Mouse (Mus musculus) layer of hippocampus, postnatal 10 days (tissue): ENCODE data around the gene Dennd5b. TPM values are rescaled to one million over a fixed set of nuclear protein-coding genes. Genes with fewer than 3 reads are reported as not detected.

Experiments
- DNase-seq, 2 experiments: peaks; one replicate each; pipeline ENCODE4 v3.0.0; 2021; ENCODE audit warnings: low spot score in 2 of 2
- total RNA-seq, 2 experiments: library from RNA; stranded (reverse); gene quantifications; 2 replicates each; pipeline ENCODE4 v1.2.3; 2021

Dennd5b gene
- total RNA-seq, 2 experiments from 2014 or later = 35.5 to 40.6 TPM

DNA sequence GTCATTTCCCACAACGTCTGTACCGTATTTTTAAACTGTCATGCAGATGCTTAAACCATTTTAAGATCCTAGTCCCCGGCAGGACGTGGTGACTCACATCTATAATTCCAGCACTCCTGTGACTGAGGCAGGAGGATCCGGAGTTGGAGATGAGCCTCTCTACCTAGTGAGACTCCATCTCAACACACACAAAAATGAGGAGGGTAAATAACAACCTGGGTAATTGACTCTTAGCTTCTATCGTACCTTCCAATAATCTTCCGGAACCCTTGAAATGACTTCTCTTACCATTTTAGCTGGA is 413 bp upstream of the Dennd5b start:
- no peak for DNase-seq

DNA sequence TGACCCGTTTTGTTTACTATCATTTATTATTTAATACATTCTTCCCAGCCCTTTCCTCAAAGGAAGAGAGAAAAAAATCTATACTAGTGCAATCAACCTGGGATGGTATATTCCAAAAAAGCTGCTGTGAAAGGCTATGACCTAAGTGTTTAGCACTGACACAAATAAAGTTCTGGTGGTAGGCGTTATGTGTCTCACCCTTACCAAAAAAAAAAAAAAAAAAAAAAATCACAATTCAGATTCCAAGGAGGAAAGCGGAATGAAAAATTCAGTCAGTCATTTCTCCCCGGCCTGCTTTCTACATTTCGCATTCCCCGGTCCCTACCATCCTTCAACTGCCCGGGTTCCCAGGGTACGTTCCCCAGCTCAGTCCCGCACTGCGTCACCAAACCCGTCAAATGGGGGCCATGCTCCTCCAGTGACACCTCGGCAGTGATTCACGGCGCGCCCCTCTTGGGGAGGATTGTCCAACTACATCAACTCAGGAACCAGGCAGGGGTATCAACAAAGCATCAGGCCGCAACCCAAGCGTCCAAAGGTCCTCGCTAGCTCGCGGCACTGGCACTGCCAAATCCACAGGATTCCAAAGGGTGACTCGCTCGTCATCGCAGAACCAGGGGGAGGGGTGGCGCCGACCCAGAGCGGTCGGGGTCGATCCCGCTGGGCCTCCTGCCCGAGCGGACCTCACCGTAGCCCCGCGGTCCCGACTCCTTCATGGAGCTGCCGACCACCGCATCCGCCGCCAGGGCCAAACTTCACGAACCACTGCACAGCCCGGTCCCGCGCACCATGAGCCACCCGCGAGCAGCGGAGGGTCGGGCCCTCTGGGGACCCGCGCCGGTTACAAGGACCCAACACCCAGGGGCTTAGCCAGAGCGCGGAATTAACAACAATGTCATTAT is 1.1 kb downstream of the Dennd5b start:
- peak; percentile 69 to 75 for DNase-seq

GRCm38 (mm10) chr6:149098993-149099392 is 2.5 kb downstream of the Dennd5b start:
- no peak for DNase-seq

GRCm38 (mm10) chr6:149097276-149097675 is 4.2 kb downstream of the Dennd5b start:
- no peak for DNase-seq

- DNase-seq = no peak
These were observed 5.2 kb downstream of the Dennd5b start for GRCm38 (mm10) chr6:149096233-149096632.

DNA sequence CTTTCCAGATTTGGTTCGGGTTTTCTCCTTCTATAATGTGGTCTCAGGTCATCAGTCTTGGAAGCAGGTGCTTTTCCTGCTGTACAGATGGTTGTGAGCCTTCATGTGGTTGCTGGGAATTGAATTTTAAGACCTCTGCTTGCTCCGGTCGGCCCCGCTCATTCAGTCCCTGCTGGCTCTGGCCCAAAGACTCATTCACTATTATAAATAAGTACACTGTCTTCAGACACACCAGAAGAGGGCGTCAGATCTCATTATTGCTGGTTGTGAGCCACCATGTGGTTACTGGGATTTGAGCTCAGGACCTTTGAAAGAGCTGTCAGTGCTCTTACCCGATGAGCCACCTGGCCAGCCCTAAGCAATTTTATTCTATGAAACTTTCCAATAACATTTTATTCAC is 6.1 kb downstream of the Dennd5b start:
- DNase-seq = no peak

DNA sequence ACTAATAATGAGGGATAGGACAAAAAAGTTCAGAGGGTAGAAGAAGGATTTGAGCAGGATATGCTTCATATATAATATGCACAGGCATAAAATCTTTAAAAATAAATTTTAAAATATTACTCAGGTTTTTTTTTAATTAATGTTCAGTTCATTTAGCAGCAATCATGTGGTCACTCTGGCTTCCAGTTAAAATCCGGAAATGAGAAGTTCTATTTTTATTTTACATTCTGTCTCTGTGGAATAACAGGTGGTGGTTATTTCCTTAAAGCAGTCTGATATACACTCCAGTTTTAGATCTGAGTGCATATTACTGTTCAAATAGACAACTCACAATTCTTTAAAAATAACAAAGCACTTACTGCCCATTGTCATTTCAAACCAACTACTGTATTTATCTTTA is 6.9 kb downstream of the Dennd5b start:
- no peak for DNase-seq

DNA sequence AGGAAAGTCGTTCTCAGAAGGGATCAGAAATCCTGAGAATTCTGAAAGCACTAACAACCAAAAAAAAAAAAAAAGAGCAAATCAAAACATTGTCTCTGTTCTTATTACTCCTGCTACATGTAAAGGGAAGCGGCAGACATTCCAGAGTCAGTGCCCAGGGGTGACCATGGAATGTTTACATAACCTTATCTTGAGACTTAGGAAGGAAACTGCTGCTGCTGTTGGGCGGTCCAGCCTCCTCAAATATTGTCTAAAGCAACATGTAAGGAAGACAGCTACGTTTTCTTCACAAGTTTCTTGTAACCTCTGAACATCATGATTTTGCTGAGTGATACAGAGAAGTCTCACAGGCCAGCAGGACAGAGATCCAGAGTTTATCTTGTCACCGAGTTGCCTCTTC is 8.0 kb downstream of the Dennd5b start:
- DNase-seq = no peak

GRCm38 (mm10) chr6:149092406-149092805 is 9.1 kb downstream of the Dennd5b start:
- DNase-seq = no peak

GRCm38 (mm10) chr6:149077136-149077808 is 24.2 kb downstream of the Dennd5b start:
- peak; percentile 17 to 29 for DNase-seq

GRCm38 (mm10) chr6:149073854-149074253 is 27.6 kb downstream of the Dennd5b start:
- no peak for DNase-seq

DNA sequence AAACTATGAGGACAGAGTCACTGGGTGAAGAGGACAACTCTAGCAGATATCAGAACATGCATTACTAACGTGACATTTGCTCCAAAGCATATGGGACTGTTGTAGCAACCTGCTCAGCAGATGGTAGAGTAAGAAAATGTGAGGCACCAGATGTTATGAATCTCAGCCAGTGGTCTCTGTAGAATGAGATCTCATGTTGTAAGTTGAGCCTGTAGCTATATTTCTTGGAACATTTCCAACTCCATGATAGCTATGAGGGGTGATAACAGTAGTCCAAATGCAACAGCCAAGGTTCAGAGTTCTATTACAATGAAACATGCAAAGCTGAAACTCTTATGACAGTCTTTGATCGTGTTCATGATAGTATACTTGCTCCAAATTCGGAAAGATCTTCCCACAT is 28.6 kb downstream of the Dennd5b start:
- DNase-seq = no peak

GRCm38 (mm10) chr6:149070592-149071124 is 30.8 kb downstream of the Dennd5b start:
- DNase-seq = no peak

- no peak for DNase-seq
These were observed 38.1 kb downstream of the Dennd5b start for GRCm38 (mm10) chr6:149063382-149063781.

GRCm38 (mm10) chr6:149060670-149061387 is 40.7 kb downstream of the Dennd5b start:
- no peak for DNase-seq

GRCm38 (mm10) chr6:149057947-149058391 is 43.5 kb downstream of the Dennd5b start:
- DNase-seq = no peak

DNA sequence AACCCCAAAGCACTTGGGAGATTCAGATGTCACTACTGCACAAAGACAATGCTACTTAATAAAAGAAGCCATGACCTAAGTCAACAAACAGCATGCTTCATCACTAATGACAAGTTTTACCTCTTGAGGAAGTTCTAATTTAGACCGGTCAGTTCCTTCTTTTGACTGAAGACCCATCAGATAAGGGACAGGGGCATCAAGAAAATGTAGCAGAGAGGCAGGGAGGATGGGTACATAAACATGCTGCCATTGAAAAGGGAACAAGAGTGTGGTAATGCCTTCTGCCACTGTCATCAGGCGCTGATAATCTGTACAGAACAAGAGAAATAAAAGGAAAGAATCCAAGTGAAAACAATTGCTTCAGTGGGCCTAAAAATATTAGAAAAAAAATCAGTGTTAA is 46.7 kb downstream of the Dennd5b start:
- no peak for DNase-seq

- DNase-seq = no peak
These were observed 50.3 kb downstream of the Dennd5b start for GRCm38 (mm10) chr6:149050978-149051723.

- no peak for DNase-seq
These were observed 61.4 kb downstream of the Dennd5b start for GRCm38 (mm10) chr6:149040099-149040498.

- DNase-seq = no peak
These were observed 69.3 kb downstream of the Dennd5b start for GRCm38 (mm10) chr6:149032198-149032597.

DNA sequence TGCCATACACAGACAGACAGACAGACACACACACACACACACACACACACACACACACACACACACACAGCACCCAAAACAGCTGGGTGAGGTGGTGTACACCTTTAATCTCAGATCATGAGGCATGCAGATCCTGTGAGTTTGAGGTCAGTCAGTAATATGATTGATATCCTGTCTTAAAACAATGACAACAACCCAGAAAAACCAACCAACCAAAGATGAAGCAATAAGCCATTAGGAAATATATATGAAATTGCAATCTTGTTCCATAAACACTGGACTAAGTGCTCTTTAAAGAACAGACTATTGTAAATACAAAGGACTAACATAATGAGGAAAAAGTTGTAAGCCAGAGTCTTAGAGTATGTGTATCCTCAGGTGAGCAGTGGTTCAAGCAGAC is 70.1 kb downstream of the Dennd5b start:
- no peak for DNase-seq
